Mouse (Mus musculus) lung, postnatal 0 days (tissue): ENCODE data around the gene Crispld2.

Experiments
- CTCF ChIP-seq: IDR thresholded peaks from 2 replicates; pipeline ENCODE4 v1.5.1; 2016; ENCODE audit warnings: antibody characterized with exemption, mild to moderate bottlenecking
- EP300 ChIP-seq: IDR thresholded peaks from 2 replicates; pipeline ENCODE4 v1.6.1; 2016; ENCODE audit warnings: antibody characterized with exemption, mild to moderate bottlenecking, control low read depth

DNA sequence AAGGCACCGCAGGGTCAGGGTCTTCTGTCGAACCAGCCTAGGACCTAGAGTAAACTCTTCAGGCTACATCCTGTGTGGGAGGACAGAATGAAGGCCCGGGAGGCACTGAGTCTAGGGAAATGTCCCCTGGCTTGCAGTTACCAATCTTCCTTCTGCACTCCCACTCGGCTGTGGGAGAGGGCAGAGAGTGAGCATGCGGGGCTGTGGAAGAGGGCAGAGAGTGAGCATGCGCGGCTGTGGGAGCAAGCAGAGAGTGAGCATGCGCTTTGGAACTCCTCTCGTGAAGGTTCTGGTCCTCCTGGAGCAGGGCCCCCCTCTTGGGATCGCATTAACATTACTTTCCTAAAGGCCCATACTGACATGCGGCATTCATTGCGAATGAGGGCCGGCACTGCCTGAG, 25.1 kb downstream of the Crispld2 start:
- TF ChIP-seq EP300: no peak
- TF ChIP-seq CTCF: no peak
